Mouse (Mus musculus) forebrain, embryonic 15.5 days (tissue): Measurements from ENCODE around the gene Ric8b. TPM values are rescaled to one million over a fixed set of nuclear protein-coding genes. Genes with fewer than 3 reads are reported as not detected.
A peak's percentile ranks its signal among the peaks of the same experiment; 100 is the strongest.

ENCODE experiments used
- ATAC-seq: fragments of 200-750 bp; cut with Nextera tagmentation; replicated peaks from 2 replicates; pipeline ENCODE4 v1.8.0; 2017; ENCODE audit warnings: mild to moderate bottlenecking, moderate TSS enrichment, moderate library complexity
- H3K27ac ChIP-seq: fragments of 300-500 bp; sonication (generic); replicated peaks from 2 replicates; pipeline ENCODE4 v1.5.1; 2015; ENCODE audit warnings: mild to moderate bottlenecking, inconsistent platforms
- H3K27me3 ChIP-seq: fragments of 300-500 bp; sonication (generic); 2 replicates; pipeline ENCODE4 v1.6.1; 2015; ENCODE audit warnings: inconsistent platforms
- H3K36me3 ChIP-seq: fragments of 300-500 bp; sonication (generic); 2 replicates; pipeline ENCODE4 v1.6.1; 2015; ENCODE audit warnings: mild to moderate bottlenecking, inconsistent platforms
- H3K4me1 ChIP-seq: fragments of 300-500 bp; sonication (generic); 2 replicates; pipeline ENCODE4 v1.6.1; 2015; ENCODE audit warnings: inconsistent platforms
- H3K4me2 ChIP-seq: fragments of 300-500 bp; sonication (generic); replicated peaks from 2 replicates; pipeline ENCODE4 v1.6.1; 2015; ENCODE audit warnings: mild to moderate bottlenecking, inconsistent platforms
- H3K4me3 ChIP-seq: fragments of 300-500 bp; sonication (generic); 2 replicates; pipeline ENCODE4 v1.5.1; 2015; ENCODE audit warnings: mild to moderate bottlenecking, inconsistent platforms
- H3K9ac ChIP-seq: fragments of 300-500 bp; sonication (generic); replicated peaks from 2 replicates; pipeline ENCODE4 v1.6.1; 2015; ENCODE audit warnings: mild to moderate bottlenecking, inconsistent platforms
- H3K9me3 ChIP-seq: fragments of 300-500 bp; sonication (generic); 2 replicates; pipeline ENCODE4 v1.6.1; 2016; ENCODE audit warnings: inconsistent platforms
- WGBS: fragments of 180-500 bp; shearing (Covaris S2); methylation state at CpG from one replicate; pipeline ENCODE4 v1.1.7; 2015; ENCODE audit warnings: mixed read lengths; 5-methylcytosine and 5-hydroxymethylcytosine counted together
- polyA plus RNA-seq: library from polyadenylated mRNA; unstranded; fragments of >200 nt; fragmentation: Nextera tagmentation; extraction: Ambion mirVana; gene quantifications from 2 replicates; pipeline ENCODE4 v1.2.1, GENCODE M21; 2015

The Ric8b gene
- polyA plus RNA-seq, 1 experiment from 2014 or later, result 43.6 TPM

- peak; percentile 77; the same call in 1 of the 2 replicates for ATAC-seq
- peak overlapping the region; percentile 17 for H3K4me2 ChIP-seq
- no peak overlapping the region for H3K4me3 ChIP-seq
- H3K9ac ChIP-seq, result no peak overlapping the region
- no peaks in the 10 kb centered on the region for H3K27me3 ChIP-seq
- H3K9me3 ChIP-seq, result no peaks in the 10 kb centered on the region
- peaks cover 8% of the 10 kb centered on the region; the same call in 1 of the 2 replicates for H3K36me3 ChIP-seq
- peak overlapping the region; percentile 79 for H3K27ac ChIP-seq
- 6% methylated on average over 11 of the region's 11 CpGs for WGBS
- H3K4me1 ChIP-seq, result peaks cover 19% of the 10 kb centered on the region
Observed at GRCm38 (mm10) chr10:85022647-85023312, 105.4 kb downstream of the Ric8b start.

- peak overlapping the region; percentile 17; the same call in 1 of the 2 replicates for H3K4me2 ChIP-seq
- ATAC-seq, result peak; percentile 80
- WGBS, result 8% methylated on average over 6 of the region's 6 CpGs
Observed at GRCm38 (mm10) chr10:85023313-85023666, 105.9 kb downstream of the Ric8b start.

GRCm38 (mm10) chr10:85025799-85026424 is 108.5 kb downstream of the Ric8b start:
- ATAC-seq, result peak; percentile 79
- WGBS, result 90% methylated on average over 11 of the region's 11 CpGs
- H3K4me2 ChIP-seq, result no peak overlapping the region
- no peaks in the 10 kb centered on the region for H3K36me3 ChIP-seq
- H3K27me3 ChIP-seq, result no peaks in the 10 kb centered on the region
- H3K9me3 ChIP-seq, result no peaks in the 10 kb centered on the region
- no peak overlapping the region for H3K9ac ChIP-seq
- no peak overlapping the region for H3K4me3 ChIP-seq
- H3K4me1 ChIP-seq, result peaks cover 19% of the 10 kb centered on the region
- H3K27ac ChIP-seq, result no peak overlapping the region

More at GRCm38 (mm10) chr10:85023313-85023666, 105.9 kb downstream of the Ric8b start:
- peak overlapping the region; percentile 79 for H3K27ac ChIP-seq
- no peaks in the 10 kb centered on the region for H3K27me3 ChIP-seq
- H3K9ac ChIP-seq, result no peak overlapping the region
- H3K4me3 ChIP-seq, result no peak overlapping the region
- H3K36me3 ChIP-seq, result peaks cover 5% of the 10 kb centered on the region; the same call in 1 of the 2 replicates
- H3K4me1 ChIP-seq, result peaks cover 19% of the 10 kb centered on the region
- no peaks in the 10 kb centered on the region for H3K9me3 ChIP-seq

GRCm38 (mm10) chr10:85027619-85028175 is 110.3 kb downstream of the Ric8b start:
- 81% methylated on average over 10 of the region's 10 CpGs for WGBS
- no peaks in the 10 kb centered on the region for H3K27me3 ChIP-seq
- no peak for ATAC-seq
- no peak overlapping the region for H3K4me3 ChIP-seq
- H3K4me1 ChIP-seq, result peaks cover 12% of the 10 kb centered on the region
- no peak overlapping the region for H3K9ac ChIP-seq
- no peaks in the 10 kb centered on the region for H3K9me3 ChIP-seq
- no peaks in the 10 kb centered on the region for H3K36me3 ChIP-seq
- no peak overlapping the region for H3K27ac ChIP-seq
- H3K4me2 ChIP-seq, result no peak overlapping the region

DNA sequence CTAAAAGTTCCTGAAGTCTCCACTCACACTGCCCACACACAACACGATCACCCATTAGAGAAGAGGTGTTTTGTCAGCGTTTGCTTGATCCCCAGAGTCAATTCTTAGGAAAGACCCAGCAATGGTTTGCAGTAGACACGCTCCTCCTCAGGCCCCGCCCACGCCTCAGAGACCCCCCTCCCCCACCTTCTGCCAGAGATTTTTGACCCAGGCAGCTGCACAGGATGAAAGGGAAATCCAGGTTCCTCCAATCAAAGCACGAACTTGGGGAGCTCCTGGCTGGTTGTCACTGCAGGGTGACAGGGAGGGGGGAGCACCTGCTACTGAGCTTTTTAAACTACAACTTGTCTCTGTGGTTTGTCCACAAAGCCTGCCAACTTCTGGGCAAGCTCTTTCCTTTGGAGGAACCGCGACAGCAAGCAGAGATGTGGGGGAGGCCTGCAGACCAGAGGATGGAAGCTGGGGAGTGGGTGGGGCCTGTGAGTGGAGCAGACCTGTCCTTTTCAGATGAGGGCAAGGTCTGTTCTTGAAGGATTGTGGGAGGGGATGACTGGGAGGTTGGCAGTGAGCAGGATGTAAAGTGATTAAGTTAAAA is 117.8 kb downstream of the Ric8b start:
- Histone ChIP-seq H3K4me1 (no peaks in the 10 kb centered on the region), H3K4me3 (no peak overlapping the region), H3K27ac (no peak overlapping the region), H3K9ac (no peak overlapping the region), H3K4me2 (no peak overlapping the region), H3K36me3 (no peaks in the 10 kb centered on the region), H3K27me3 (no peaks in the 10 kb centered on the region), H3K9me3 (no peaks in the 10 kb centered on the region)
- no peak for ATAC-seq
- 18% methylated on average over 8 of the region's 8 CpGs for WGBS

- H3K36me3 ChIP-seq, result no peaks in the 10 kb centered on the region
- no peak overlapping the region for H3K4me2 ChIP-seq
- ATAC-seq, result no peak
- 55% methylated on average over 10 of the region's 10 CpGs for WGBS
- no peak overlapping the region for H3K9ac ChIP-seq
- no peaks in the 10 kb centered on the region for H3K9me3 ChIP-seq
- H3K4me1 ChIP-seq, result no peaks in the 10 kb centered on the region
- no peak overlapping the region for H3K4me3 ChIP-seq
- H3K27me3 ChIP-seq, result peaks cover 3% of the 10 kb centered on the region; the same call in 1 of the 2 replicates
- H3K27ac ChIP-seq, result no peak overlapping the region
Observed at GRCm38 (mm10) chr10:85038147-85038546, 120.7 kb downstream of the Ric8b start.

DNA sequence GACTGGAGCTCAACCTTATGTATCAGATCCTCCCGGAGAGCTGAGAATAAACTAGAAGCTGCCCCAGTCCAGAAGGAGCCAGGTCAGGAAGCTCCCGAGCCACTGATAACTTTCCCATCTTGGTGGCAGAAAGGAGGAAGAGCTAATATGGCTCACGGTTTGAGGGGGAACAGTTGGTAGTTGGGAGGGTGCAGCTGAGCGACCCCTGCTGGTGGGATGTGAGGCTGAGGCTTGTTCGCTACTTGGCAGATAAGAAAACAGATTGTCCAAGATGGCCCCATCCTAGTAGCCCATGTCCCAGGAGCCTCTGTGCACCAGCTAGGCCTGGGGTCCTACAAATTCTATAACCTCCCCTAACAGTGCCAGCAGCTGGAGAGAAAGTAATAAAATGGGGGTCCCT is 121.4 kb downstream of the Ric8b start:
- H3K27ac ChIP-seq, result no peak overlapping the region
- no peaks in the 10 kb centered on the region for H3K36me3 ChIP-seq
- no peaks in the 10 kb centered on the region for H3K9me3 ChIP-seq
- H3K4me3 ChIP-seq, result no peak overlapping the region
- H3K4me2 ChIP-seq, result no peak overlapping the region
- peaks cover 3% of the 10 kb centered on the region; the same call in 1 of the 2 replicates for H3K27me3 ChIP-seq
- no peaks in the 10 kb centered on the region for H3K4me1 ChIP-seq
- ATAC-seq, result no peak
- WGBS, result 94% methylated on average over 5 of the region's 5 CpGs
- no peak overlapping the region for H3K9ac ChIP-seq

- peaks cover 16% of the 10 kb centered on the region for H3K27me3 ChIP-seq
- no peak overlapping the region for H3K9ac ChIP-seq
- WGBS, result 5% methylated on average over 17 of the region's 17 CpGs
- no peak overlapping the region for H3K27ac ChIP-seq
- no peaks in the 10 kb centered on the region for H3K36me3 ChIP-seq
- H3K9me3 ChIP-seq, result no peaks in the 10 kb centered on the region
- ATAC-seq, result peak; percentile 81
- H3K4me1 ChIP-seq, result peaks cover 11% of the 10 kb centered on the region
- peak overlapping the region; percentile 33 for H3K4me2 ChIP-seq
- H3K4me3 ChIP-seq, result peak overlapping the region; percentile 16
Observed at GRCm38 (mm10) chr10:85044191-85044711, 126.8 kb downstream of the Ric8b start.

- H3K4me3 ChIP-seq, result peak overlapping the region; percentile 16
- H3K4me2 ChIP-seq, result peak overlapping the region; percentile 33
- H3K4me1 ChIP-seq, result peaks cover 11% of the 10 kb centered on the region
- no peaks in the 10 kb centered on the region for H3K36me3 ChIP-seq
- H3K27ac ChIP-seq, result no peak overlapping the region
- ATAC-seq, result peak; percentile 74
- peaks cover 16% of the 10 kb centered on the region for H3K27me3 ChIP-seq
- H3K9ac ChIP-seq, result no peak overlapping the region
- H3K9me3 ChIP-seq, result no peaks in the 10 kb centered on the region
- 11% methylated on average over 24 of the region's 24 CpGs for WGBS
Observed at GRCm38 (mm10) chr10:85044732-85045720, 127.6 kb downstream of the Ric8b start.

- H3K9ac ChIP-seq, result no peak overlapping the region
- H3K4me2 ChIP-seq, result no peak overlapping the region
- peaks cover 11% of the 10 kb centered on the region for H3K4me1 ChIP-seq
- H3K27me3 ChIP-seq, result peaks cover 16% of the 10 kb centered on the region
- no peak overlapping the region for H3K27ac ChIP-seq
- H3K36me3 ChIP-seq, result no peaks in the 10 kb centered on the region
- H3K9me3 ChIP-seq, result no peaks in the 10 kb centered on the region
- no peak for ATAC-seq
- WGBS, result 13% methylated on average over 5 of the region's 5 CpGs
- H3K4me3 ChIP-seq, result no peak overlapping the region
Observed at GRCm38 (mm10) chr10:85046585-85046984, 129.2 kb downstream of the Ric8b start.

DNA sequence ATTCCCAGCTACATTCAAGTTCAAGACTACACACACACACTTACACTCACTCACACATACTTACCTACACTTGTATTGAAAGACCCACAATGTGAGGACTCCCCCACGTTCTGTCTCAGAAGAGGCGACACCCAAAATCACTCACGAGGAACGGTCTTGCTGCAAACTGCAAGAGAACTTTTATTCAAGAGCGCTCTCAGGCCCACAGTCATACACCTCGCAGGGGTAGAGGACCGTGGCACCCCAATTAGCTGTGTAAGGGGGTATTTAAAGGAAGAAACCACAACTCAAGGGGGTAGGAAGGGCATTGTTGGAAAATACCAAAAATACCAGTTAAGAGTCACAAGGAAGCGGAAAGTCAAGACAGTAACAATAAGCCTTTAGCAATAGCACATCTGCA is 130.6 kb downstream of the Ric8b start:
- WGBS, result 97% methylated on average over 8 of the region's 8 CpGs
- H3K27me3 ChIP-seq, result peaks cover 13% of the 10 kb centered on the region
- no peak overlapping the region for H3K27ac ChIP-seq
- no peak overlapping the region for H3K4me2 ChIP-seq
- no peak overlapping the region for H3K9ac ChIP-seq
- H3K4me3 ChIP-seq, result no peak overlapping the region
- no peak for ATAC-seq
- H3K4me1 ChIP-seq, result peaks cover 11% of the 10 kb centered on the region
- no peaks in the 10 kb centered on the region for H3K9me3 ChIP-seq
- H3K36me3 ChIP-seq, result no peaks in the 10 kb centered on the region
